Mouse (Mus musculus): ENCODE measurements around the gene 1600014C23Rik. TPM values are rescaled to one million over a fixed set of nuclear protein-coding genes. Genes with fewer than 3 reads are reported as not detected.

1600014C23Rik gene
- polyA plus RNA-seq, 1 experiment from 2014 or later = not detected

- Histone ChIP-seq H3K4me3 (replicated peaks; ENCODE audit: low read depth, low read length) (peak within 1 kb of the TSS; percentile 95), H3K36me3 (ENCODE audit: control insufficient read depth, insufficient read depth, low read length) (no peaks in the 10 kb centered on the region), H3K4me1 (ENCODE audit: control insufficient read depth, insufficient read depth, low read length) (peaks cover 22% of the 10 kb centered on the region), H3K9ac (replicated peaks; ENCODE audit: low read length) (peak within 1 kb of the TSS; percentile 92), H3K4me2 (ENCODE audit: low read length) (peak within 1 kb of the TSS; percentile 84), H3K27me3 (ENCODE audit: control insufficient read depth, insufficient read depth, low read length) (no peaks in the 10 kb centered on the region), H3K27ac (replicated peaks; ENCODE audit: low read depth, low read length) (peak within 1 kb of the TSS; percentile 93), H3K9me3 (ENCODE audit: control insufficient read depth, low read length) (no peaks in the 10 kb centered on the region)
- 11% methylated on average over 12 of the region's 12 CpGs for WGBS
- ATAC-seq (ENCODE audit: low FRiP score, low TSS enrichment) = no peak
- peak; percentile 21 for DNase-seq
These were observed 46.9 kb downstream of the 1600014C23Rik start, which contains the start of gene Tmem63b for GRCm38 (mm10) chr17:45686716-45687115. Tmem63b (minus strand) TSS chr17:45686905.

GRCm38 (mm10) chr17:45686093-45686619 is 47.5 kb downstream of the 1600014C23Rik start, which contains the start of gene Mrpl14:
Mrpl14 (plus strand) TSS chr17:45686322.
- peak; percentile 90 for ATAC-seq (ENCODE audit: low FRiP score, low TSS enrichment)
- peak within 1 kb of the TSS; percentile 84 for H3K4me2 ChIP-seq (ENCODE audit: low read length)
- 1% methylated on average over 49 of the region's 50 CpGs for WGBS
- no peaks in the 10 kb centered on the region for H3K27me3 ChIP-seq (ENCODE audit: control insufficient read depth, insufficient read depth, low read length)
- peaks cover 23% of the 10 kb centered on the region for H3K4me1 ChIP-seq (ENCODE audit: control insufficient read depth, insufficient read depth, low read length)
- no peaks in the 10 kb centered on the region for H3K9me3 ChIP-seq (ENCODE audit: control insufficient read depth, low read length)
- H3K4me3 ChIP-seq (replicated peaks; ENCODE audit: low read depth, low read length) = peak within 1 kb of the TSS; percentile 95
- peak within 1 kb of the TSS; percentile 92 for H3K9ac ChIP-seq (replicated peaks; ENCODE audit: low read length)
- DNase-seq = peak; percentile 99
- no peaks in the 10 kb centered on the region for H3K36me3 ChIP-seq (ENCODE audit: control insufficient read depth, insufficient read depth, low read length)
- H3K27ac ChIP-seq (replicated peaks; ENCODE audit: low read depth, low read length) = peak within 1 kb of the TSS; percentile 93

- WGBS = under 1% methylated on average over 58 of the region's 58 CpGs
- H3K27me3 ChIP-seq (ENCODE audit: control insufficient read depth, insufficient read depth, low read length) = no peaks in the 10 kb centered on the region
- H3K4me3 ChIP-seq (replicated peaks; ENCODE audit: low read depth, low read length) = peak overlapping the region; percentile 95
- peak; percentile 62 for ATAC-seq (ENCODE audit: low FRiP score, low TSS enrichment)
- no peaks in the 10 kb centered on the region for H3K36me3 ChIP-seq (ENCODE audit: control insufficient read depth, insufficient read depth, low read length)
- peak overlapping the region; percentile 92 for H3K9ac ChIP-seq (replicated peaks; ENCODE audit: low read length)
- H3K27ac ChIP-seq (replicated peaks; ENCODE audit: low read depth, low read length) = peak overlapping the region; percentile 93
- H3K9me3 ChIP-seq (ENCODE audit: control insufficient read depth, low read length) = no peaks in the 10 kb centered on the region
- peak; percentile 72 for DNase-seq
- H3K4me2 ChIP-seq (ENCODE audit: low read length) = peak overlapping the region; percentile 84
- peaks cover 30% of the 10 kb centered on the region for H3K4me1 ChIP-seq (ENCODE audit: control insufficient read depth, insufficient read depth, low read length)
These were observed 48.2 kb downstream of the 1600014C23Rik start for GRCm38 (mm10) chr17:45685171-45686092.

DNA sequence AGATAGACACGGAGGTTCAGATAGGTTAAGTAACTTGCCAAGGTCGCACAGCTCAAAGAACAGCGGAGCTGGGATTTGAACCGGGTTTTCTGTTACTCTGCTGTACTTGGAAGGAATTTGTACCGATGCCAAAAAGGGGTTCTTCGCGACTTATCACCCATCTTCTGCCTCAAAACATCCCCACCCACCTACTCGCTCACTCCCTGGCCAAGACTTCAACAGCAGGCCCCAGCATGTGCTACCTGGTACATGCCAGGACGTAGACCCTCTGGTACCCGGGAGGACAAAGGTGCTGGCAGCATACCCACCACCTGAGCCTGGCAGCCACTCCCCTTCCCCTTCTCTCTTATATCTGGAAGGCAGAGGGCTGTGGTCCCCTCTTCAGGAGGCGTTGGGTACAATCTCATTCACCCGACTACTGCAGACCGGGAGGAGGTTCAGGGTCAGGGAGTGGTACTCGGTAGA is 48.9 kb downstream of the 1600014C23Rik start:
- peaks cover 31% of the 10 kb centered on the region for H3K4me1 ChIP-seq (ENCODE audit: control insufficient read depth, insufficient read depth, low read length)
- H3K27me3 ChIP-seq (ENCODE audit: control insufficient read depth, insufficient read depth, low read length) = no peaks in the 10 kb centered on the region
- ATAC-seq (ENCODE audit: low FRiP score, low TSS enrichment) (0 out of 2 replicates have a peak, but pooled peaks have one; percentile 12), DNase-seq (no peak)
- peak overlapping the region; percentile 92 for H3K9ac ChIP-seq (replicated peaks; ENCODE audit: low read length)
- peak overlapping the region; percentile 95 for H3K4me3 ChIP-seq (replicated peaks; ENCODE audit: low read depth, low read length)
- H3K36me3 ChIP-seq (ENCODE audit: control insufficient read depth, insufficient read depth, low read length) = no peaks in the 10 kb centered on the region
- no peaks in the 10 kb centered on the region for H3K9me3 ChIP-seq (ENCODE audit: control insufficient read depth, low read length)
- peak overlapping the region; percentile 93 for H3K27ac ChIP-seq (replicated peaks; ENCODE audit: low read depth, low read length)
- WGBS = 27% methylated on average over 14 of the region's 14 CpGs
- peak overlapping the region; percentile 84 for H3K4me2 ChIP-seq (ENCODE audit: low read length)

Other genes starting within 250 kb of the 1600014C23Rik start
- 13.6 and 14.8 TPM in 2 replicates for gene Aars2, start 227.0 kb downstream of the 1600014C23Rik start, polyA plus RNA-seq (2014; fragmentation: Nextera tagmentation; extraction: Ambion mirVana)
- gene Tcte1, start 210.4 kb downstream of the 1600014C23Rik start, polyA plus RNA-seq (2014; fragmentation: Nextera tagmentation; extraction: Ambion mirVana) = 3.0 and 5.8 TPM in 2 replicates
- 20.4 and 24.1 TPM in 2 replicates for gene Tmem151b, start 184.2 kb downstream of the 1600014C23Rik start, polyA plus RNA-seq (2014; fragmentation: Nextera tagmentation; extraction: Ambion mirVana)
- gene Nfkbie, start 178.1 kb downstream of the 1600014C23Rik start, polyA plus RNA-seq (2014; fragmentation: Nextera tagmentation; extraction: Ambion mirVana) = 4.2 and 4.9 TPM in 2 replicates
- gene Slc35b2, start 170.0 kb downstream of the 1600014C23Rik start, polyA plus RNA-seq (2014; fragmentation: Nextera tagmentation; extraction: Ambion mirVana) = 73.0 and 77.1 TPM in 2 replicates
- gene Hsp90ab1, start 160.6 kb downstream of the 1600014C23Rik start, polyA plus RNA-seq (2014; fragmentation: Nextera tagmentation; extraction: Ambion mirVana) = 1,248 and 1,388 TPM in 2 replicates
- gene Slc29a1, start 134.2 kb downstream of the 1600014C23Rik start, polyA plus RNA-seq (2014; fragmentation: Nextera tagmentation; extraction: Ambion mirVana) = 21.2 and 33.2 TPM in 2 replicates
- not detected in 2 replicates for gene Mymx, start 131.7 kb downstream of the 1600014C23Rik start, polyA plus RNA-seq (2014; fragmentation: Nextera tagmentation; extraction: Ambion mirVana)
- gene Capn11, start 74.5 kb downstream of the 1600014C23Rik start, polyA plus RNA-seq (2014; fragmentation: Nextera tagmentation; extraction: Ambion mirVana) = 0.08 and 2.4 TPM in 2 replicates
- 110 and 139 TPM in 2 replicates for gene Mrpl14, start 47.5 kb downstream of the 1600014C23Rik start, polyA plus RNA-seq (2014; fragmentation: Nextera tagmentation; extraction: Ambion mirVana)
- 123 and 130 TPM in 2 replicates for gene Tmem63b, start 46.9 kb downstream of the 1600014C23Rik start, polyA plus RNA-seq (2014; fragmentation: Nextera tagmentation; extraction: Ambion mirVana)